Mouse (Mus musculus) heart, embryonic 14.5 days (tissue): ENCODE results near the gene Gm36210. TPM values are rescaled to one million over a fixed set of nuclear protein-coding genes. Genes with fewer than 3 reads are reported as not detected.

Experiments used
- ATAC-seq: fragments of 200-750 bp; cut with Nextera tagmentation; 2 replicates; pipeline ENCODE4 v1.8.0; 2017; ENCODE audit warnings: low read depth, moderate TSS enrichment; ENCODE audit not compliant: insufficient number of reproducible peaks, insufficient read depth, low FRiP score
- H3K27ac ChIP-seq, 2 experiments: fragments of 200-500 bp in 1 of 2; fragments of 300-500 bp in 1 of 2; sonication (generic) in 1 of 2; replicated peaks in 1 of 2; 2 replicates each; pipeline ENCODE4 v1.5.1; 2012 to 2014; ENCODE audit warnings: low read depth in 2 of 2, low read length in 2 of 2, control low read depth in 1 of 2, mild to moderate bottlenecking in 1 of 2, mixed read lengths in 1 of 2; ENCODE audit not compliant: control insufficient read depth in 1 of 2, insufficient read depth in 1 of 2
- H3K27me3 ChIP-seq: fragments of 300-500 bp; sonication (generic); 2 replicates; pipeline ENCODE4 v1.6.1; 2014; ENCODE audit warnings: mild to moderate bottlenecking, low read length, control low read depth; ENCODE audit not compliant: control insufficient read depth, insufficient read depth
- H3K36me3 ChIP-seq: fragments of 300-500 bp; sonication (generic); 2 replicates; pipeline ENCODE4 v1.6.1; 2014; ENCODE audit warnings: mild to moderate bottlenecking, control low read depth, low read length, mixed read lengths; ENCODE audit not compliant: control insufficient read depth, insufficient read depth
- H3K4me1 ChIP-seq, 2 experiments: fragments of 200-500 bp in 1 of 2; fragments of 300-500 bp in 1 of 2; sonication (generic) in 1 of 2; 2 replicates each; pipeline ENCODE4 v1.6.1; 2012 to 2014; ENCODE audit warnings: low read length in 2 of 2, control low read depth in 1 of 2, mixed read lengths in 1 of 2; ENCODE audit not compliant: control insufficient read depth in 2 of 2, insufficient read depth in 2 of 2
- H3K4me2 ChIP-seq: fragments of 300-500 bp; sonication (generic); 2 replicates; pipeline ENCODE4 v1.6.1; 2014; ENCODE audit warnings: mild to moderate bottlenecking, low read length
- H3K4me3 ChIP-seq, 2 experiments: fragments of 200-500 bp in 1 of 2; fragments of 300-500 bp in 1 of 2; sonication (generic) in 1 of 2; 2 replicates each; pipeline ENCODE4 v1.5.1; 2012 to 2014; ENCODE audit warnings: low read length in 2 of 2, mild to moderate bottlenecking in 2 of 2, control low read depth in 1 of 2, low read depth in 1 of 2, moderate library complexity in 1 of 2; ENCODE audit not compliant: control insufficient read depth in 1 of 2, insufficient read depth in 1 of 2
- H3K9ac ChIP-seq: fragments of 300-500 bp; sonication (generic); 2 replicates; pipeline ENCODE4 v1.6.1; 2014; ENCODE audit warnings: mild to moderate bottlenecking, low read length
- H3K9me3 ChIP-seq: fragments of 300-500 bp; sonication (generic); 2 replicates; pipeline ENCODE4 v1.6.1; 2016; ENCODE audit warnings: low read length, control low read depth; ENCODE audit not compliant: control insufficient read depth
- WGBS: fragments of 180-500 bp; shearing (Covaris S2); extraction: QIAGEN DNeasy Blood & Tissue Kit; methylation state at CpG from one replicate; pipeline ENCODE4 v1.1.7; 2014; 5-methylcytosine and 5-hydroxymethylcytosine counted together
- polyA plus RNA-seq: library from polyadenylated mRNA; unstranded; fragments of >200 nt; fragmentation: Nextera tagmentation; extraction: Ambion mirVana; gene quantifications from 2 replicates; pipeline ENCODE4 v1.2.1, GENCODE M21; 2014

Gene Gm36210
- polyA plus RNA-seq, 1 experiment from 2014 or later: 0.20 TPM

DNA sequence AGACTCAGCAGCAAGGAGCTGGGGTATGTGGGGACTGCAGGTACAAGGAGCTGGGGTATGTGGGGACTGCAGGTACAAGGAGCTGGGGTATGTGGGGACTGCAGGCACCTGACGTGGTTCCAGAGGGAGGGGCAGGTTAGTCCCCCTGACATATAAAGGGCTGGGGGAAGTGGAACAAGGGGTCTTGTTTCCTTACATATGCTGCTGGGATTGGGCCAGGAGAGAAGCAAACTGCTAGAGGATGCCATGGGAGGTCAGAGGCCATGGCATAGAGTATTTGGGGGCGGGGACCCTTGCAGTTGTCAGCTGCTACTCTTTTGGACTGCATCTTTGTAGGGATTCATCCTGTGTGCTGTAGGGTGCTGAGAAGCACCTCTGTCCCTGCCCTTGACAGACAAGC lies 11.2 kb upstream of the Gm36210 start:
- H3K4me1 ChIP-seq: peaks cover 14 to 29% of the 10 kb centered on the region in 2 experiments
- H3K9ac ChIP-seq: no peak overlapping the region
- no peak overlapping the region for H3K4me3 ChIP-seq
- H3K27me3 ChIP-seq: no peaks in the 10 kb centered on the region
- no peak overlapping the region for H3K27ac ChIP-seq
- H3K9me3 ChIP-seq: no peaks in the 10 kb centered on the region
- no peak overlapping the region for H3K4me2 ChIP-seq
- WGBS: 97% methylated on average over 2 of the region's 2 CpGs
- peaks cover 40% of the 10 kb centered on the region for H3K36me3 ChIP-seq
- no peak for ATAC-seq

DNA sequence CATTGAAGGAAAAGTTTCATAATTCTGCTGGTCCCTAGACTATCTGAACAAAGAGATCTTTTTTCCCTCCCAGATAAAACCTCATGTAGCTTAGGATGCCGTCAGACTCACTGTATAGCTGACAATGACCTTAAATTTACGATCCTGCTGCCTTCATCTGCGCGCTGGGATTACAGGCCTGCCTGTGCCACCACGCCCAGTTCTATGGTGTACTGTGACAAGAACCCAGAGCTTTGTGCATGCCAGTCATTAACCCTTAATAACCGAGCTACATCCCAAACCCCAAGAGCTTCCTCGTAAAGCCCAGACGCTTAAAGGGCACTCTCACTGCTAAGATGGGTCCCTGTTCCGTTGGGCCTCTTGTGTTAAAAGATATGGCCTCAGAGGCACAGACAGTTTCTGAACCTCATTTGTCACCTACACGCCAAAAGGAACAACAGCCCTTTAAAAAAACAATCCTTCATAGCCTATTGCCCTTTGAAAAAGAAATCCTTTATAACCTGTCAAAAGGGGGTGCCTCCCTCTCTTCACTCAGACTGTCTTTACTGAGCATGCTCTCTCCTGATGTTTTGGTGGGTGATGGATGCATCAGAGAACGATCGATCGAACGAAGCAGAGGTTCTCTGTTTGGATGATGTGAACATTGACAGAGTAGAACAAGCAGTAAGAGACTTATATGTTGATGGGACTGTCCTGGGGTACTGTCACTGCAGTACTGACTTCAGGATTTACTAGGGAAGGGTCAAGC lies 9.5 kb upstream of the Gm36210 start:
- ATAC-seq: 0 out of 2 replicates have a peak, but pooled peaks have one; percentile 5
- no peaks in the 10 kb centered on the region for H3K27me3 ChIP-seq
- H3K4me3 ChIP-seq: peak overlapping the region; percentile 64 to 70
- WGBS: 23% methylated on average over 14 of the region's 14 CpGs
- H3K9ac ChIP-seq: peak overlapping the region; percentile 90
- peak overlapping the region; percentile 72 for H3K4me2 ChIP-seq
- H3K36me3 ChIP-seq: peaks cover 39% of the 10 kb centered on the region
- no peaks in the 10 kb centered on the region for H3K9me3 ChIP-seq
- H3K4me1 ChIP-seq: peaks cover 4 to 15% of the 10 kb centered on the region in 2 experiments; a peak in 3 of 4 replicates
- peak overlapping the region; percentile 68 to 96 for H3K27ac ChIP-seq

DNA sequence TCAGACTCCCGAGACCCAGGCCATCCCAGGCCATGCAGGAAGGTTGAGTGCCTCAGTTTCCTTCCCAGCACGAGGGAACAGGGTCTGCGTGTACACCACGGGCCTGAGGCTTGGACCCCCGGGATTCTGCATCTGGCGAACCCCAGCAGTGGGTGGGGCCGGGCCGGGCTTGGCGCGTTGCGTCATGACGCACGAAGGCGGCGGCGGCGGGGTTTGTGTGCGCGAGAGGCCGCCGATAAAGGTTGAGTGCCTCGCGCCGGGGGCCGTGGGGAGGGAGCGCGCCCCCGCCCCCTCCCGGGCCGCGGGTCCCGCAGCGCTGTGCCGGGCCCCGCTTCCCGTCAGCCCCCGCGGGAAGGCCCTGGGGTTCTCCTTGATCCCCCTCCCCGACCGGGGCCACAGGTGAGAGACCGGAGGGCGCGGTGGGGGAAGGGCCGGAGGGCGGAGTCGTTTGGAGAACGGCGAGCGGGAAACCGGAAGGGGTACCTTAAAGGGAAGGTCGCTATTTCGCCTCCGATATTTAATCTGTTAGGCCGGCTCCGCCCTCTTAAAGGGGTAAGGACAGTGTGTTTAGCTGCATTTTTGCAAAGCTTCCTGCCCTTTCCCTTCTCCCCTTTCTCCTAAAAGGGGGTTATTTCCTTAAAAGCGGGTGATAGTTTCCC lies 8.8 kb upstream of the Gm36210 start, which contains the start of gene Zfp628:
TSS of gene Zfp628 (plus strand) at position 211 of the 659 bp plus-strand sequence.
- ATAC-seq: peak; percentile 86
- H3K4me2 ChIP-seq: peak within 1 kb of the TSS; percentile 72
- H3K36me3 ChIP-seq: peaks cover 32% of the 10 kb centered on the region
- peak within 1 kb of the TSS; percentile 75 to 96 for H3K27ac ChIP-seq
- peaks cover 4 to 13% of the 10 kb centered on the region in 2 experiments; a peak in 3 of 4 replicates for H3K4me1 ChIP-seq
- 1% methylated on average over 54 of the region's 56 CpGs for WGBS
- H3K9ac ChIP-seq: peak within 1 kb of the TSS; percentile 90
- no peaks in the 10 kb centered on the region for H3K9me3 ChIP-seq
- no peaks in the 10 kb centered on the region for H3K27me3 ChIP-seq
- peak within 1 kb of the TSS; percentile 64 to 70 for H3K4me3 ChIP-seq

DNA sequence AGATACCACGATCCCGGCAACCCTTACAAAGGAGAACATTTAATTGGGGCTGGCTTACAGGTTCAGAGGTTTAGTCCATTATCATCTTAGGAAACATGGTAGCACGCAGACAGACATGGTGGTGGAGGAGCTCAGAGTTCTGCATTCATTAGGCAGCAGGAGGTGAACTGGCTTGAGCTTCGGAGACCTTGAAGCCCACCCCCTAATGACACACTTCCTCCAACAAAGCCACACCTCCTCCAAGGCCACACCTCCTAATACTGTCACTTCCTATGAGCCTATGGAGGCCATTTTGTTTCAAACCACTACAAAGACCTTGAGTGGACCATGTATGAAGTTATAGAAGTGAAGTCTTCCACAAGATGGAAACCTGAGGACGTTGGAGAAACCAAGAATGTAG lies 5.9 kb upstream of the Gm36210 start:
- H3K9ac ChIP-seq: no peak overlapping the region
- H3K36me3 ChIP-seq: peaks cover 3% of the 10 kb centered on the region
- 48% methylated on average over 5 of the region's 5 CpGs for WGBS
- no peaks in the 10 kb centered on the region for H3K27me3 ChIP-seq
- no peak for ATAC-seq
- H3K4me1 ChIP-seq: peaks cover 4 to 13% of the 10 kb centered on the region in 2 experiments; a peak in 3 of 4 replicates
- no peak overlapping the region for H3K4me3 ChIP-seq
- H3K4me2 ChIP-seq: no peak overlapping the region
- no peak overlapping the region for H3K27ac ChIP-seq
- no peaks in the 10 kb centered on the region for H3K9me3 ChIP-seq

DNA sequence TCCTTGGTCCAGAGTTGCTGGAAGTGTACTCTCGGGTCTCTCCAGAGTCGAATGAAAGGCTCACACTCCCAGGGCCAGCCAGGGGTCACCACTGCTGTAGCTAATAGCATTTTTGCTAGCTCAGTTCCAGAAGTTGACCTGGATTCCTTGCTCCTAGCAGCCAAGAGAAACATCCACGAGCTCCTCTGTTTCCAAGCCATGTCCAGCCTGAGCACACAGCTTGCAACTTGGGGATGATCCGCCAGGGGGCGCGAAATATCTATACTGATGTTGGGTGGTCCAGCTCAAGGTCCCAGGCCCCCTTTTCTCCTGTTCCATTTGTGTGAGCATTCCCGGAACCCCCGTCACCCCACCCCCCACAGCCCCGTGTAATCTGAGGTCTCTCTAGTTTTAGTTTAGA lies 5.2 kb upstream of the Gm36210 start:
- H3K9me3 ChIP-seq: no peaks in the 10 kb centered on the region
- ATAC-seq: no peak
- H3K36me3 ChIP-seq: no peaks in the 10 kb centered on the region
- H3K4me2 ChIP-seq: no peak overlapping the region
- H3K27ac ChIP-seq: no peak overlapping the region
- H3K27me3 ChIP-seq: no peaks in the 10 kb centered on the region
- 30% methylated on average over 9 of the region's 9 CpGs for WGBS
- no peak overlapping the region for H3K9ac ChIP-seq
- no peak overlapping the region for H3K4me3 ChIP-seq
- H3K4me1 ChIP-seq: peaks cover 5 to 10% of the 10 kb centered on the region in 2 experiments; a peak in 3 of 4 replicates

DNA sequence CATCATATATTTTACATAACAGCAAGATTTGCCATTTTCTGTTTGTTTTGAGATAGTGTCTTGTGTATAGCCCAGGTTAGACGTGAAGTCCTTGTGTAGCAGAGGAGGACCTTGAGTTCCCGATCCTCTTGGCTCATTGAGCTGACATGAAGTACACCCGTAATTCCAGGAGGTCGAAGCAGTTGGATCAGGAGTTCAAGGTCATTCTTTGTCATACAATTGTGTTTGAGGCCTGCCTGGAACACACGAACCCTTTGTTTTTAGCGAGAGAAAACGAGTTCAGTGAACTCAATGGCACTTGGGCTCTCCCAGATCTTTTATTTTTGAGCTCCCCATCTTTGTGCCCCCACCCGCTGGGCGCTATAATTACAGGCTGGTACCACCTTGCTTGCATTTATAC lies 3.9 kb downstream of the Gm36210 start:
- H3K9me3 ChIP-seq: 0 out of 2 replicates have a peak, but pooled peaks cover 4% of the 10 kb centered on the region
- H3K4me1 ChIP-seq: peaks cover 6 to 20% of the 10 kb centered on the region in 2 experiments; a peak in 3 of 4 replicates
- no peak overlapping the region for H3K4me3 ChIP-seq
- H3K27me3 ChIP-seq: no peaks in the 10 kb centered on the region
- H3K4me2 ChIP-seq: no peak overlapping the region
- no peaks in the 10 kb centered on the region for H3K36me3 ChIP-seq
- no peak for ATAC-seq
- no peak overlapping the region for H3K27ac ChIP-seq
- WGBS: 73% methylated on average over 9 of the region's 9 CpGs
- H3K9ac ChIP-seq: no peak overlapping the region

DNA sequence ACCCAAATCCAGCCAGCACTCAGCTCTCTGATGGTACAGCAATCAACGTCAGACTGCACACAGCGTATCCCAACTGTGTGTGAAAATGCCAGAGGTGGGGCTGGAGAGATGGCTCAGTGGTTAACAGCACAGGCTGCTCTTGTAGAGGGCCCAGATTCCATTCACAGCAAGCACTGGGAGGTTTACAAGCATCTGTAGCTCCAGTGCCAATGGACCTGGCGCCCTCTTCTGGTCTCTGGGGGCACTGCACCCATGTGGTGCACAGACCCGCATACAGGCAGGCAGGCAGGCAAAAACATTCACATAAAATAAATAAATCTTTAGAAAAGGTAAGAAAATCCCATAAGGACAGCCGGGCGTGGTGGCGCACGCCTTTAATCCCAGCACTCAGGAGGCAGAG lies 5.1 kb downstream of the Gm36210 start:
- Histone ChIP-seq H3K4me2 (peak overlapping the region; percentile 70), H3K4me1 (peaks cover 3 to 17% of the 10 kb centered on the region in 2 experiments; a peak in 3 of 4 replicates), H3K4me3 (peak overlapping the region in 1 of 2 experiments; percentile 39; a peak in 1 of 4 replicates), H3K27me3 (no peaks in the 10 kb centered on the region), H3K36me3 (no peaks in the 10 kb centered on the region), H3K9me3 (0 out of 2 replicates have a peak, but pooled peaks cover 4% of the 10 kb centered on the region), H3K27ac (peak overlapping the region in 1 of 2 experiments; percentile 79; a peak in 1 of 4 replicates), H3K9ac (no peak overlapping the region)
- WGBS: 54% methylated on average over 8 of the region's 8 CpGs
- ATAC-seq: no peak
